Mouse (Mus musculus) cortical plate, adult 2 months (tissue): ENCODE measurements around the gene Dlg2. TPM values are rescaled to one million over a fixed set of nuclear protein-coding genes. Genes with fewer than 3 reads are reported as not detected.
A peak's percentile ranks its signal among the peaks of the same experiment; 100 is the strongest.

Source experiments
- H3K27ac ChIP-seq: fragments of 200-500 bp; 2 replicates; pipeline ENCODE4 v1.5.1; 2012; ENCODE audit warnings: low read length, control low read depth, inconsistent platforms; ENCODE audit not compliant: insufficient read depth
- H3K4me1 ChIP-seq: fragments of 200-500 bp; 2 replicates; pipeline ENCODE4 v1.6.1; 2011; ENCODE audit warnings: low read length; ENCODE audit not compliant: control insufficient read depth, insufficient read depth
- H3K4me3 ChIP-seq: fragments of 200-500 bp; 2 replicates; pipeline ENCODE4 v1.5.1; 2011; ENCODE audit warnings: mild to moderate bottlenecking, low read length, control low read depth; ENCODE audit not compliant: insufficient read depth
- CTCF ChIP-seq: fragments of 200-500 bp; IDR thresholded peaks from 2 replicates; pipeline ENCODE4 v1.5.1; 2011; ENCODE audit warnings: mild to moderate bottlenecking, control low read depth, low read length; ENCODE audit not compliant: insufficient read depth; ENCODE audit errors: extremely low read depth
- POLR2A ChIP-seq: fragments of 200-500 bp; IDR thresholded peaks from 2 replicates; pipeline ENCODE4 v1.6.1; 2011; ENCODE audit warnings: mild to moderate bottlenecking, low read length, control low read depth; ENCODE audit not compliant: insufficient read depth; ENCODE audit errors: extremely low read depth
- polyA plus RNA-seq: library from polyadenylated mRNA; depleted of rRNA; stranded (reverse); fragments of >200 nt; gene quantifications from 2 replicates; pipeline ENCODE4 v1.2.3, GENCODE M21; 2012

Dlg2 gene
- polyA plus RNA-seq, 1 experiment = 139 TPM

DNA sequence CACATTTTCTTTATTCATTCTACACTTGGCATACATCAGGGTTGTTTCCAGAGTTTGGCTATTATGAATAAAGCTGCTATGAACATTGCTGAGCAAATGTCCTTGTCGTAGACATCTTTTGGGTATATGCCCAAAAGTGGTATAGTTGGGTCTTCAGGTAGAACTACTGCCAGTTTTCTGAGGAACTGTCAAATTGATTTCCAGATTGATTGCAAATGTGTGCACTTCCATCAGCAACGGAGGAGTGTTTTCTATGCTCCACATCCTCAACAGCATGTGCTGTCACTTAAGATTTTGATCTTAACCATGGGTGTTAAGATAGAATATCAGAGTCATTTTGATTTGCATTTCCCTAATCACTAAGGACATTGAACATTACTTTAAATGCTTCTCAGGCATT, 1486.5 kb downstream of the Dlg2 start:
- TF ChIP-seq CTCF = no peak
- no peak for TF ChIP-seq POLR2A
- Histone ChIP-seq H3K4me1 (no peaks in the 10 kb centered on the region), H3K27ac (no peak overlapping the region), H3K4me3 (no peak overlapping the region)

DNA sequence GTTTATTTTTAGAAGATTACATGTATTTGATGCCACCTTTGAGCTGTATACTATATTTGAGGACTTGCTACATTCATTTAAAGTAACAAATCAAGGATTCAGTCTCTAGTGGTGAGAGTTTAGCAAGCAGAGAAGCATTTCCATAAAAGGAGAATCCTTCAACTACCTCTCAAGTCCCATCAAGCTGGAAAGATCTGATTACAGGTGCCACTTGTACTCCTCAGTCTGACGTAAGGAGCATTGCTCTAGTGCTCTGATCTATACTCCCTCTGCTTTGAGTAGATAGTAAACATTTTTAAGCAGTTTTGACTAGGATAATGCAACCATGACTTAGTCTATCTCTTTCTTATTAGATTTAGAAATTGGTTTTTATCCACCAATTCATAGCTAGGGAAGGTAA, 1496.5 kb downstream of the Dlg2 start:
- TF ChIP-seq CTCF (no peak), POLR2A (no peak)
- no peak overlapping the region for H3K4me3 ChIP-seq
- no peak overlapping the region for H3K27ac ChIP-seq

DNA sequence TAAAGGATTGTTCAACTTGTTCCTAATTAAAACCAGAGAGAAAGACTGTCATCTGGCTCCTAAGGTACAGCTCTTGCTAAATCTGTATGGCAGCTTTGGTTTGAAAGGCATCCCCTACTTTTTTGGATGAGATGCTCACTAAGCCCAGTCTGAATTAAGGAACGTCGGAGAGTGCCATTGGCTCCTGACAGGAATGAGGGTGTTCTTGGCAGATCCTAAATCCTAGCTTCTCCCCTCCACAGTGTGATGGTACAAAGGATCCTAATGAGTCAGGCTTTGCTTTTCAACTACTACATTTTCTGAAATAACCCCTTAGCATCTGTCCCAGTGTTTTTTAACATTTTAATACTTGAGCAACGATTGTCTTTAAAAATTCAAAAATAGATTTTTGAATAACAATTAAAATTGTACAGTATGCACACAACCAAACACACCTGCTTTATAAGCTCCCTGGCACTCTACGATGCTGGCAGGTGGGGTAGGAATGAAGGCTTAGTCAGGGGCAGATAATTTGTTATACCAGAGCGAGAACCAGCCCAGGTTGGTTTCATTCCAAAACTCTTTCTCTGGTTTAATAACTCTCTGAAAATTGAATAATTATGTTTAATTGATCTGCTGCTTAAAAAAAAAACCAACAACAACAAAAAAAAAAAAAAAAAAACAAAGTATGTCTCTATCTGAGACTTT, 1527.4 kb downstream of the Dlg2 start:
- no peak overlapping the region for H3K4me3 ChIP-seq
- TF ChIP-seq CTCF = no peak
- H3K4me1 ChIP-seq = 0 out of 2 replicates have a peak, but pooled peaks cover 2% of the 10 kb centered on the region
- no peak overlapping the region for H3K27ac ChIP-seq

More for the DNA sequence above, 1496.5 kb downstream of the Dlg2 start:
- no peaks in the 10 kb centered on the region for H3K4me1 ChIP-seq

DNA sequence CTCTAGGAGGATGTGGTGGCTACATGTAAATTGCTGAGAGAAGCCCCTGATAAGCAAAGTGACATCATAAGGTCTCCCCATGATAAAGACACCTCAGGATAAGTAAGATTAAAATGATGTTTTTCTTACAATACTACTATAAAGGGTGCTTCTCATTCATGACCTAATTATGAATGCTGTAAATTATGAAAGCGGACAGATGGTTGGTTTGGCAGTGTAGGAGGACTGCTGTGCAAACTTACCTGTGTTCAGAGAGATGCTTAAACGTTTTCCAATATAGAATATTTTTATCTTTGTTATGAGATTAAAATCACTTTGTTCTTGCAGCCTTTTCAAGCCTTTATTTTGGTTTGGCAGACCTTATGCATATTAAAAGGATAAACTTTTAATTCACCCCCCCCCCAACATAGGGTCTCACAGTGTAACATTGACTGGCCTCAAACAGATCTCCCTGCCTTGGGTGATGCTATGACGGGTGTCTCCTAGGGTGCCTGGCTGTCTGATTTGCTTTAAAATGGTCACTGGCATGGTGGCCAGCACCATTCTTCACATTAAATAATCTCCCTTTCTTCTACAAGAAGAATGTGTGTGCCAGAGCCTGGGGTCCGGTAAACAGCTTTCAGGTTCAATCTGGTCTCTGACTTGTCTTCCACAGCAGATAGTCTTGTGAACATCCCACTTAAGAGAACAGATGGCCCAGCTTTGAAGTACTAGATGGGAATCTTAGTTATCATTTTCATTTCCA, 1529.4 kb downstream of the Dlg2 start:
- H3K27ac ChIP-seq = no peak overlapping the region
- H3K4me1 ChIP-seq = 0 out of 2 replicates have a peak, but pooled peaks cover 2% of the 10 kb centered on the region
- TF ChIP-seq POLR2A = no peak
- TF ChIP-seq CTCF = no peak
- no peak overlapping the region for H3K4me3 ChIP-seq

DNA sequence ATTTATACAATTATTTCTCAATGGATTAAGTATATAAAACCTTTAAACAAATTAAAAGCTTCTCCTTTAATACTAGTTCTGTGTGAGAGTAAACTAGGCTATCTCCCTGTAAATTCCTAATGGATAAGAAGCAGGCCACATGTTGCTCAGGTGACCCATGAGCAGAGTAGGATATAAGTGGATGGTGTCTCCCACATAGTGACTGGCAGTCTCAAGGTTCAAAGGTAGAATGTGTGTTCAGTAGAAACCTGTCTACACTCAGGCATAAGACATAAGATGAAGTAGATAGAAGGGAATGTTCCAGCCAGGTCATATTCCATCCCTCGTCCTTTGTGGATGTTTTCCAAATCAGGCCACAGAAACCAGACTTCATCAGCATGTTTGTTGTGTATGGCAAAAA, 1532.2 kb downstream of the Dlg2 start:
- TF ChIP-seq CTCF = no peak
- TF ChIP-seq POLR2A = no peak
- no peak overlapping the region for H3K27ac ChIP-seq
- 0 out of 2 replicates have a peak, but pooled peaks cover 2% of the 10 kb centered on the region for H3K4me1 ChIP-seq
- no peak overlapping the region for H3K4me3 ChIP-seq

DNA sequence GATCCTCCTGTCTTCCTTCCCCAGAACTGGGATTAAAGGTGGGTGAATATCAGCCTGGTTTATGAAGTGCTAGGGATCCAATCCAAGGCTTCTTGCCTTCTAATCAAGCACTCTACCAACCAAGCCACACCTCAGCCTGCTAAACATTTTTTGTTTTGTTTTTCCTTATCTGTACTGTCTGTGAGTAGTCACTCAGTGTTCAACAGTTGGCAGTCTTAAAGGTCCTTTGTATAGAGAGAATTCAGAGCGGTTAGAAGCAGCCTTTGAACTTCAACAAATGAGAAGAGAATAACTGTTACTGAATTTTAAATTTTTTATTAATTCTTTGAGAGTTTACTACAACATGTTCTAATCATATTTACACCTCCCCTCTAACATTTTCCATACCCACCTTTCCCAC, 1548.5 kb downstream of the Dlg2 start:
- no peaks in the 10 kb centered on the region for H3K4me1 ChIP-seq
- no peak overlapping the region for H3K4me3 ChIP-seq
- H3K27ac ChIP-seq = no peak overlapping the region
- TF ChIP-seq POLR2A (no peak), CTCF (no peak)

DNA sequence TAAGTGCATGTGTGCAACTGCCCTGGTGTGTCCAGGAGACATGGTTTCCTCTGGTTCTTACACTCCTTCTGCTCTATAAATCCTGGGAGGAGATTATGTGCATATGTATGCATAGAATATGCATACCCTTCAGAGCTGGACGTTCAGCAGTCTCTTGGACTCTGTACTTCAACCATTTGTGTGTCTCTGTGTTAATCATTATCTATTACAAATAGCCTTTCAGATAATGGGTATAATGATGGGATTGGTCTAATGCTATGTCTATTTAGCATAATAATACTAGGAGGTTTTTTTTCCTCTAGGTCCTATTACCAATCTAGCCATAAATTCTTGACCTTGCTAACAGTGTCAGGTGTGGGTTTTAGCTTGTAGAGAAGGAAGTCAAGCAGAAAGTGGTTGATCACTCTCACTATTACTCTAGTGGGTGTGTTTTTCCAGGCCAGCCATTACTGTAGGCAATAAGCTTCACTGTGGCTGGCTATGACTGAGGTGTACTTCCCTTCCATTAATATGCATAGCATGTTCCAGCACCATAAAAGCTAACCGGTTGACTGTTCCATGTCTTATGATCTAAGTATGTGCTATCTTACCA, 1549.1 kb downstream of the Dlg2 start:
- TF ChIP-seq POLR2A (no peak), CTCF (no peak)
- no peak overlapping the region for H3K4me3 ChIP-seq
- no peak overlapping the region for H3K27ac ChIP-seq
- H3K4me1 ChIP-seq = no peaks in the 10 kb centered on the region

DNA sequence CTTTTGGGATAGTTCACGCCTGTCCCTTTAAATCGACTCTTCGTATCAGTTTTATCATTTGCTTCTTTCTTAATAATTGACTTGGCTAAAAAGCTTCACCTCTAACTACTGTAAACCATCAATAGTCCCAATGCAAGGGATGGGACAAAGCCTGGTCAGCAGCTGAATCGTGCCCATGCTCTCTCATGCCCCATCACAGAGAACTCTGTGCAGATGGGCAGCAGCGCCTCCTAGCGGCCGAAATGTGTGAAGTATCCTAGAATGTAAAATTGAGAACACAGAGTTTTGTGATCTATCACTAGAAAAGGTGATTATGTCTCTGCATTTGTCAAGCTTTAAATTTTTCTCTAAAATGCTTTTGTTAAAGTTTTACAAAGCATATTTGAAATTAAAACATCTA, 1550.6 kb downstream of the Dlg2 start:
- Histone ChIP-seq H3K4me1 (no peaks in the 10 kb centered on the region), H3K27ac (no peak overlapping the region), H3K4me3 (no peak overlapping the region)
- no peak for TF ChIP-seq POLR2A
- peak; percentile 80 for TF ChIP-seq CTCF

DNA sequence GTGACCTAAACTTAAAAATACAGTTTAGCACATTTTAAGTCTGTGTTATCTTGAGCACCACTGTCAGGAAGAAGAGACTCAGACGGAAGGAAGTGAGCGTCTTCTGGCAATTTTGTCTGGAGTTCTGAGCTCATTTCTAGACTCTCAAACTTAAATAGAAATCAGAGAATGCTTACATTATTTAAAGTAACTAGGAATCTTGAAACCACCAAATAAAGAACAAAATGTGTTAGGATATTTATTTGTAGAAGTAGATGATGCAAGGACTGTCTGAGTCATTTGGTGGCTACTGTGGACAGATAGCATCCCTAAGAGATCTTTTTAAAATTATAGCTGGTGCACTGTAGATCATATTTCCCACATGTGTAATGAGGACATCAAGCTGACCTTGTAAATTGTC, 1557.8 kb downstream of the Dlg2 start:
- H3K27ac ChIP-seq = no peak overlapping the region
- peaks cover 2% of the 10 kb centered on the region; the same call in 1 of the 2 replicates for H3K4me1 ChIP-seq
- TF ChIP-seq POLR2A = no peak
- TF ChIP-seq CTCF = no peak
- H3K4me3 ChIP-seq = no peak overlapping the region

DNA sequence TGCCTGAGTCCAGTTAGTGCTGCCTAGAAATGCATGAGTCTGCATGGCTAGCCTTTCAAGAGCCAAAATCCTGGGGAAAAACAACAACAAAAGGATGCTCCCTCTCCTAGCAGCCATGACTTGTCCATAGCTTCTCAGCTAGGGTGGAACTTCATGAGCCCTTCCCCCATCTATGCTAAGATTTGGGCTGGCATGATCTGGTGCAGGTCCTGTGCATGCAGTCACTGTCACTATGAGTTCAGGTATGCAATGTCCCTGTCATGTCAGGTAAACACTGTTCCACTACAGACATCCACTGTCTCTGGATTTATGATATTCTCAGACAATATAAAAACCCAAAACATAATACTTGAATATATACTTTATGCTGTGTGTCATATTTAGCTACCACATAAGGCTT, 1563.7 kb downstream of the Dlg2 start:
- H3K4me1 ChIP-seq = peaks cover 4% of the 10 kb centered on the region
- no peak overlapping the region for H3K27ac ChIP-seq
- no peak overlapping the region for H3K4me3 ChIP-seq
- TF ChIP-seq CTCF = no peak
- TF ChIP-seq POLR2A = no peak
